Mouse (Mus musculus) heart, postnatal 0 days (tissue): ENCODE measurements around the gene Sec14l4. TPM values are rescaled to one million over a fixed set of nuclear protein-coding genes. Genes with fewer than 3 reads are reported as not detected.

ENCODE experiments used
- ATAC-seq: fragments of 200-750 bp; cut with Nextera tagmentation; 2 replicates; pipeline ENCODE4 v1.8.0; 2017; ENCODE audit warnings: low read depth, moderate number of reproducible peaks, moderate library complexity; ENCODE audit not compliant: insufficient read depth
- DNase-seq: peaks from one replicate; pipeline ENCODE4 v3.0.0-alpha.2; 2016; ENCODE audit warnings: low spot score
- H3K27ac ChIP-seq: fragments of 300-500 bp; sonication (generic); 2 replicates; pipeline ENCODE4 v1.5.1; 2014; ENCODE audit warnings: low read depth, mild to moderate bottlenecking
- H3K27me3 ChIP-seq: fragments of 300-500 bp; sonication (generic); 2 replicates; pipeline ENCODE4 v1.6.1; 2014; ENCODE audit warnings: low read length, mixed read lengths; ENCODE audit not compliant: control insufficient read depth, insufficient read depth
- H3K36me3 ChIP-seq: fragments of 300-500 bp; sonication (generic); replicated peaks from 2 replicates; pipeline ENCODE4 v1.6.1; 2014; ENCODE audit warnings: low read length, mixed read lengths; ENCODE audit not compliant: control insufficient read depth, insufficient read depth
- H3K4me1 ChIP-seq: fragments of 300-500 bp; sonication (generic); 2 replicates; pipeline ENCODE4 v1.6.1; 2014; ENCODE audit warnings: antibody characterized with exemption; ENCODE audit not compliant: control insufficient read depth, insufficient read depth
- H3K4me2 ChIP-seq: fragments of 300-500 bp; sonication (generic); 2 replicates; pipeline ENCODE4 v1.6.1; 2014; ENCODE audit warnings: low read depth, mild to moderate bottlenecking, low read length, moderate library complexity
- H3K4me3 ChIP-seq: fragments of 300-500 bp; sonication (generic); 2 replicates; pipeline ENCODE4 v1.5.1; 2014; ENCODE audit warnings: low read depth, low read length
- H3K9ac ChIP-seq: fragments of 300-500 bp; sonication (generic); replicated peaks from 2 replicates; pipeline ENCODE4 v1.6.1; 2014; ENCODE audit warnings: low read depth, low read length, mixed read lengths
- H3K9me3 ChIP-seq: fragments of 300-500 bp; sonication (generic); replicated peaks from 2 replicates; pipeline ENCODE4 v1.6.1; 2016; ENCODE audit warnings: low read length; ENCODE audit not compliant: control insufficient read depth
- CTCF ChIP-seq: IDR thresholded peaks from 2 replicates; pipeline ENCODE4 v1.5.1; 2016; ENCODE audit warnings: antibody characterized with exemption, control low read depth, low read depth
- EP300 ChIP-seq: IDR thresholded peaks from 2 replicates; pipeline ENCODE4 v1.6.1; 2016; ENCODE audit warnings: antibody characterized with exemption, low read depth
- WGBS: fragments of 180-500 bp; shearing (Covaris S2); extraction: QIAGEN DNeasy Blood & Tissue Kit; methylation state at CpG from one replicate; pipeline ENCODE4 v1.1.7; 2014; 5-methylcytosine and 5-hydroxymethylcytosine counted together
- polyA plus RNA-seq: library from polyadenylated mRNA; unstranded; fragments of >200 nt; fragmentation: Nextera tagmentation; extraction: Ambion mirVana; gene quantifications from 2 replicates; pipeline ENCODE4 v1.2.1, GENCODE M21; 2015
- total RNA-seq: library from RNA; depleted of rRNA; stranded (reverse); fragments of >200 nt; gene quantifications from 2 replicates; pipeline ENCODE4 v1.2.3, GENCODE M21; 2014; ENCODE audit warnings: low replicate concordance

Sec14l4 gene
- total and polyA plus RNA-seq, 2 experiments from 2014 or later = not detected

DNA sequence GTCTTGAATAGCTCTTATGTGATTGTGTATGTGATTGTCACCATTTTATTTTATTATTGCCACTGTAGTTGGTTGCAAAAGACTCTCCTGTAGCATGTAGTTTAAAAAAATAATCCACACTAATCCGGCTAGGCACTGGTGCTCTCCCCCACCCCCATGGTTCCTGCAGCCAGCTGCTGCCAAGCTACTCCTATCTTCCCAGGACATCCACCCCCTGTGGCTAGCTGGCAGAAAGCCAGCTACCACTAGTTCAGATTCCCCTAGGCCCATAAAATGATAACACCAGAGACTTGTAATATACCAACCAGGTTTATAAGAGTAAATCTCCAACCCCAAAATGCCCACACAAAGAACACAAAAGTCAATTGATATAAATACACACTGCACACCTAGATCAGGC is 55.0 kb downstream of the Sec14l4 start:
- H3K9ac ChIP-seq = no peak overlapping the region
- no peak overlapping the region for H3K4me3 ChIP-seq
- H3K36me3 ChIP-seq = peaks cover 4% of the 10 kb centered on the region
- H3K27ac ChIP-seq = no peak overlapping the region
- no peaks in the 10 kb centered on the region for H3K27me3 ChIP-seq
- H3K4me1 ChIP-seq = no peaks in the 10 kb centered on the region
- ATAC-seq = no peak
- no peak for DNase-seq
- TF ChIP-seq EP300 (no peak), CTCF (no peak)
- H3K4me2 ChIP-seq = no peak overlapping the region
- 41% methylated on average over 1 of the region's 1 CpGs for WGBS
- H3K9me3 ChIP-seq = peaks cover 7% of the 10 kb centered on the region

DNA sequence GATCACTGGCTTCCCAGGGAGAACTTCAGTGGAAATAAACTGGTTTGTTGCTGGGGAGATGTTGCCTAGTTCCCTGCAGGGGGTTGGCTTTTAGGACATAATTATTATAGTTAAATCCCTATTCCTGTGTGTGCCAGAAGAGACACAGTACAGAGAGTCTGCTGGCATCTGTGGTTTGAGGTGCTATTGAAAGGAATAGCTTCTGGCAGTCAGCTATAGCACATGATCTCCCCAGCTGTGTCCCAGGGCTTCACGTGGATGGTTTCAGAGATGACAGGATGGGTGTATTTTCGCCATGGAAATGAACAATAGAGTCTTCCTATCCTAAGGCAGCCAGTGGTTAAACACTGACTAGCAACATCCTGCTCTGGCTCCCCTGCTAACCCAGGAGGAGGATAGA is 56.0 kb downstream of the Sec14l4 start:
- TF ChIP-seq CTCF = no peak
- no peak for TF ChIP-seq EP300
- Histone ChIP-seq H3K27me3 (no peaks in the 10 kb centered on the region), H3K36me3 (peaks cover 14% of the 10 kb centered on the region), H3K27ac (no peak overlapping the region), H3K4me3 (no peak overlapping the region), H3K9ac (no peak overlapping the region), H3K9me3 (peaks cover 8% of the 10 kb centered on the region), H3K4me1 (no peaks in the 10 kb centered on the region), H3K4me2 (no peak overlapping the region)
- ATAC-seq (no peak), DNase-seq (no peak)
- WGBS = 66% methylated on average over 2 of the region's 2 CpGs

DNA sequence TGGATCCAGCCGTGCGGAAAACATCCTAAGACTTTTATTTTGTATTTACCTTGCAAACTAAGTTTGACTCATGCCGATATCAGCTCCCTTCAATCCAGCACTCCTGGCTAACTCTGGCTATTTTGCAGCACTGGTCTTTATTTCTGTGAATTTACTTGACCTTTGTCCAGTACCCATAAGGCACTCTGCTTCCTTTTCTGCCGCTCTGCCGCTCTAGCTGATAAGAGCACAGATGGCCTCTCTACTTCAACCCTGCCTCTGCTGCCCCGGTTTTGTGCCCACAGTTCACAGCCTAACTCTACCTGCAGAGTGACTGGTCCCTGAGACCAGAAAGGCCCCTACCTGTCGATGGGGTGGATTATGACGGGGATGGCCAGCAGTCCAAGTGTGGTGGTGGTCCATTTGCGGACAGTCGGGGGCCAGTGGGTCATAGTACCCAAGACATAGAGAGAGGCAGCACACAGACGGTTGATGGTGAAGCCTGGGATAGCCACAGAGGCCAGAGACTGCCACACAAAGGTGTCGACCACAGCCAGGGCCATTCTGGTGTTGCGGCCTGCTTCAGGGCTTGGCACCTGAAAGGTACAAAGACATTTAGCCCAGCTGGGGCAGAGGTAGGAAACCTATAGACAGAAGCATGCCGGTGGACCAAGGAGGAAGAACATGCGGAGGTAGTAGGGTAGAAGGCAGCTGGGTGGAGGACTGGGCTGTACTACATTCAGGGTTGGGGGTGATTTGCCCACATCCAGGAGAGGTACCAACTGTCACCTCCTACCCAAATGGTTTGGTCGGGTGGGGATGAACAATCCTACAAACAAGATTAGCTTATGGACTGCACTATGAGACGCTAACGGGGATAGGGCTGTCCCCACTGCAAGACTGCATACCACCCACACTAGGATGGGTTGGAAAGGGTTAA is 62.5 kb downstream of the Sec14l4 start:
- 71% methylated on average over 18 of the region's 18 CpGs for WGBS
- no peaks in the 10 kb centered on the region for H3K27me3 ChIP-seq
- ATAC-seq (no peak), DNase-seq (no peak)
- peaks cover 8% of the 10 kb centered on the region for H3K9me3 ChIP-seq
- H3K9ac ChIP-seq = no peak overlapping the region
- no peak overlapping the region for H3K4me3 ChIP-seq
- TF ChIP-seq EP300 = no peak
- no peak for TF ChIP-seq CTCF
- no peak overlapping the region for H3K27ac ChIP-seq
- peaks cover 20% of the 10 kb centered on the region for H3K36me3 ChIP-seq
- peaks cover 12% of the 10 kb centered on the region for H3K4me1 ChIP-seq
- H3K4me2 ChIP-seq = peak overlapping the region; percentile 71; the same call in 1 of the 2 replicates

- Histone ChIP-seq H3K27me3 (no peaks in the 10 kb centered on the region), H3K27ac (peak overlapping the region; percentile 89), H3K4me2 (peak overlapping the region; percentile 71), H3K4me1 (peaks cover 12% of the 10 kb centered on the region), H3K9ac (peak overlapping the region; percentile 59), H3K4me3 (peak overlapping the region; percentile 59), H3K36me3 (peaks cover 20% of the 10 kb centered on the region), H3K9me3 (peaks cover 8% of the 10 kb centered on the region)
- DNase-seq (peak; percentile 52), ATAC-seq (no peak)
- TF ChIP-seq CTCF = peak; percentile 72
- TF ChIP-seq EP300 = no peak
- 8% methylated on average over 23 of the region's 24 CpGs for WGBS
These were observed 63.3 kb downstream of the Sec14l4 start for GRCm38 (mm10) chr11:4094378-4095170.

DNA sequence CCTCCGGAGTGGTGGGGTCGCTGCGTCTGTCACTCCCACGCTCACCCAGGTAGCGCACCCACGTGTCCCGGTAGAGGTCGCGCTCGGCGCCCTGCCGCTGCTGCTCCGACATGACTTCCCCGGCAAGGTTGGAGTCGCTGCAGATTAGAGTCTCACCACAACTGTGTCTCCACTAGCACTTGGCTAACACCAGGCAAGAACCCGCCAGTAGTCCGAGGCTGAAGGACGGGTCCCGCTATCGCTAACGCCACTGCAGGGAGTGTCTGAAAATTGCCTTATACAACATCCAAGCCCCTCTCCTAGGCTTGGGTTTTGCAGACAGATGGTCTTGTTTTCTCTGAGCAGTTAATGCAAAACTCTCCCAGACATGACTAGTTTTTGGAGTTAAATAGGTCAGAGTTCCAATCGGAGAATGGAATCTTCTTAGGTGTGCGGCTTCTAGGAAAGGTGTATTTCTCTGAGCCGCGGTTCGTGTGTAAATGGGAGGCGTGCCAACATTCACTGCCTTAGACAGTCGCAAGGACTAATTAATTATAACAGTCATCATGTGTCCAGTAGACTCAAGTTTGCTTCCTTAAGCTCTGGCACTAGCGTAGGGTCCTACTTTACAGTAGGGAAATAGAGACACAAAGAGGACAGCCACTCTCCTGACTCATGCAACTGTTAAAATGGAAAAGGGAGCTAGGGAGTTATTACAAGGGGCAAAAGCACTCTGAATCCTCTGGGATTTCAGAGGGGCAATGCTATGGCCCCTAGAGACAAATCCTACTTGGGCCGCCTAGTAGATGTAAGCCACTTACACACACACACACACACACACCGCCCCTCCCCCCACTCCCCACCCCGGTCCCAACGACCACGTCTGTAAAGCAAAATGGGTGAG is 64.2 kb downstream of the Sec14l4 start, which contains the start of gene Mtfp1:
Mtfp1 (minus strand) TSS at position 275 of the 883 bp plus-strand sequence.
- peak; percentile 16 for ATAC-seq

More for the DNA sequence above, 64.2 kb downstream of the Sec14l4 start, which contains the start of gene Mtfp1:
- Histone ChIP-seq H3K4me1 (peaks cover 12% of the 10 kb centered on the region), H3K27ac (peak within 1 kb of the TSS; percentile 89), H3K27me3 (no peaks in the 10 kb centered on the region), H3K36me3 (peaks cover 20% of the 10 kb centered on the region), H3K9me3 (peaks cover 8% of the 10 kb centered on the region), H3K9ac (peak within 1 kb of the TSS; percentile 59), H3K4me3 (peak within 1 kb of the TSS; percentile 59), H3K4me2 (peak within 1 kb of the TSS; percentile 71)
- TF ChIP-seq CTCF (no peak), EP300 (no peak)
- WGBS = 7% methylated on average over 30 of the region's 34 CpGs
- peak; percentile 80 for DNase-seq
